21 mouse cellular contexts compared by ENCODE assay signal in genomic region chr6:124588771-124589170, GRCm38 (mm10). TPM values are rescaled to one million over a fixed set of nuclear protein-coding genes. Genes with fewer than 3 reads are reported as not detected.
"Had no signal": no experiment of that assay in that cellular context is flagged by ENCODE, and none has a peak within 500 bp of the region (broad histone marks: within the 10 kb centered on the region; RNA-seq: fewer than 3 reads in every experiment).

No protein-coding gene starts in this region.

- DNase-seq: kidney, postnatal 36 days; layer of hippocampus, adult 9-11 months; layer of hippocampus, postnatal 36 days; lung, embryonic 14.5 days; lung, postnatal 10 days; lung, postnatal 4 days; retina, postnatal 1 day; right cerebral cortex, postnatal 4 days; spleen, adult 18-20 months; thymus, adult 18-20 months; thymus, postnatal 36 days had no signal

RNA-seq across cellular contexts. Expression of gene C1rb, which starts 18.7 kb away (rescaled TPM):
- total RNA-seq: left cerebral cortex, adult 8-10 months; megakaryocyte, adult 5-6 weeks had no signal
- polyA plus RNA-seq: limb, embryonic 11.5 days; limb, embryonic 15.5 days; liver, embryonic 12.5 days; liver, embryonic 16.5 days; lung, embryonic 14.5 days; midbrain, embryonic 11.5 days; midbrain, embryonic 15.5 days; neural tube, embryonic 13.5 days; stomach, embryonic 14.5 days had no signal

RNA-seq across cellular contexts. Expression of gene C1s2, which starts 47.1 kb away (rescaled TPM):
- total RNA-seq: megakaryocyte, adult 5-6 weeks had no signal
- polyA plus RNA-seq: limb, embryonic 11.5 days; limb, embryonic 15.5 days; liver, embryonic 12.5 days; lung, embryonic 14.5 days; midbrain, embryonic 11.5 days; neural tube, embryonic 13.5 days; stomach, embryonic 14.5 days had no signal
